In the genomic region with DNA sequence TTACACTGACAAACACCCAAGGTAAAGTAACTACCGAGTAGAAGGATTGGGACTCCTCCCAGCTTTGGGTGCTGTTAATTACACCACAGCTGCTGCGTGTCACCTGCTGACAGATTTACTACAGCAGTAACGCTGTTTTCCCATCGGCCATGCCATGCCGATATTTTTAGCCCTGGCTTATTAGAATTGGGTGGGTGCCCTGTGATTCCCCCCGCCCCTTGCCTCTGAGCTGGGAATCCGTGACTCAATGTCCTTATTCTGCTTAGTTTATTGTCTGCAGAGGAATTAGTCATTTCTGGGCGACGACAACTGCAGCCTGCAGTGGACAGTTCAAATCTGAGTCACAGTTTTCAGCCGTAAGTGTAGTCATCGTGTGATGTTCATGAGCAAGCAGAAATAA, we compare ENCODE assay signal across 9 mouse cellular contexts. TPM values are rescaled to one million over a fixed set of nuclear protein-coding genes. Genes with fewer than 3 reads are reported as not detected.
DNase-seq lines count a peak whose midpoint lies in the region; ATAC-seq and TF ChIP-seq lines count a peak whose summit lies in the region.
"Had no signal": no experiment of that assay in that cellular context is flagged by ENCODE, and none has a peak within 500 bp of the region (broad histone marks: within the 10 kb centered on the region; RNA-seq: fewer than 3 reads in every experiment).

No protein-coding gene starts in this region.

- peak overlapping the region; percentile 39; the same call in 1 of the 2 replicates for H3K4me3 ChIP-seq in E14TG2a.4 (replicated peaks; ENCODE audit: low read length)
- no peak overlapping the region for H3K4me3 ChIP-seq in limb, embryonic 10.5 days
- no peak overlapping the region for H3K4me3 ChIP-seq in forebrain, embryonic 15.5 days

- no peak overlapping the region for H3K9ac ChIP-seq in forebrain, embryonic 15.5 days (replicated peaks)
- H3K9ac ChIP-seq: lung, embryonic 14.5 days had no signal

- 0 out of 2 replicates have a peak, but pooled peaks cover 2% of the 10 kb centered on the region for H3K27me3 ChIP-seq in E14TG2a.4 (ENCODE audit: insufficient read depth, low read length)
- 0 out of 2 replicates have a peak, but pooled peaks cover 1% of the 10 kb centered on the region for H3K27me3 ChIP-seq in limb, embryonic 10.5 days (ENCODE audit: low read depth, poor library complexity, severe bottlenecking)
- no peaks in the 10 kb centered on the region for H3K27me3 ChIP-seq in forebrain, embryonic 15.5 days

- no peak overlapping the region for H3K27ac ChIP-seq in limb, embryonic 10.5 days
- no peak overlapping the region for H3K27ac ChIP-seq in forebrain, embryonic 15.5 days (replicated peaks)

- no peak for TF ChIP-seq CTCF in E14TG2a.4 (conservative IDR thresholded peaks at IDR 0.05; ENCODE audit: low read length)

- peaks cover 21% of the 10 kb centered on the region; the same call in 1 of the 2 replicates for H3K4me1 ChIP-seq in E14TG2a.4 (replicated peaks; ENCODE audit: low read depth, low read length)
- peaks cover 10% of the 10 kb centered on the region for H3K4me1 ChIP-seq in limb, embryonic 10.5 days
- peaks cover 15% of the 10 kb centered on the region for H3K4me1 ChIP-seq in forebrain, embryonic 15.5 days

- ATAC-seq in forebrain, embryonic 15.5 days (replicated peaks), result no peak

- WGBS in limb, embryonic 10.5 days, result 41% methylated on average over 11 of the region's 11 CpGs
- 55% methylated on average over 11 of the region's 11 CpGs for WGBS in forebrain, embryonic 15.5 days

- H3K36me3 ChIP-seq in E14TG2a.4 (ENCODE audit: insufficient read depth, low read length), result no peaks in the 10 kb centered on the region
- H3K36me3 ChIP-seq in limb, embryonic 10.5 days, result no peaks in the 10 kb centered on the region
- H3K36me3 ChIP-seq in forebrain, embryonic 15.5 days, result no peaks in the 10 kb centered on the region

- H3K4me2 ChIP-seq in forebrain, embryonic 15.5 days (replicated peaks), result no peak overlapping the region
- H3K4me2 ChIP-seq: lung, embryonic 14.5 days had no signal

- H3K9me3 ChIP-seq in E14TG2a.4 (ENCODE audit: low read length), result no peaks in the 10 kb centered on the region
- H3K9me3 ChIP-seq in limb, embryonic 10.5 days (replicated peaks), result no peaks in the 10 kb centered on the region
- H3K9me3 ChIP-seq in forebrain, embryonic 15.5 days, result no peaks in the 10 kb centered on the region

- peak; percentile 29 for DNase-seq in heart, postnatal 4 days
- no peak for DNase-seq in heart, adult 9 months (ENCODE audit: low spot score in 2 of 2)
- DNase-seq in gastrocnemius, adult 18-20 months (ENCODE audit: low spot score), result peak; percentile 74
- peak; percentile 40 for DNase-seq in limb, embryonic 10.5 days (ENCODE audit: low spot score)
- DNase-seq in spleen, adult 12 weeks (ENCODE audit: low spot score), result no peak
- DNase-seq in lung, postnatal 25 days (ENCODE audit: low spot score), result no peak
- DNase-seq: lung, embryonic 14.5 days had no signal

RNA-seq across cellular contexts. Expression of a gene that starts 7.3 kb away (rescaled TPM):
- total RNA-seq in heart, postnatal 4 days (2021), result 10 to 100 TPM; 61.4 to 63.9 TPM
- total RNA-seq in gastrocnemius, adult 18-20 months (2021), result 10 to 100 TPM in 1 of 2 experiments, 1 to 10 TPM in 1; 8.7 to 14.5 TPM
- 10.8 and 13.2 TPM in 2 replicates for polyA plus RNA-seq in limb, embryonic 10.5 days (2016; fragmentation: Nextera tagmentation; extraction: Ambion mirVana)
- polyA plus RNA-seq in forebrain, embryonic 15.5 days (2015; fragmentation: Nextera tagmentation; extraction: Ambion mirVana), result 16.0 and 20.7 TPM in 2 replicates

Comparison
In these comparisons a context has a peak if more than half of its experiments do, and no peak if none do; other contexts are left out.
1. DNase-seq: peak in heart, postnatal 4 days (single experiment), gastrocnemius, adult 18-20 months (single experiment) and limb, embryonic 10.5 days (single experiment); none in heart, adult 9 months (0 of 2), spleen, adult 12 weeks (single experiment) and lung, postnatal 25 days (single experiment).
2. RNA of a gene that starts 7.3 kb away (total RNA-seq): 61.4 to 63.9 TPM in heart, postnatal 4 days; 8.7 to 14.5 TPM in gastrocnemius, adult 18-20 months; every median in the first group is over 4 times any median in the second.